Mouse (Mus musculus) heart, adult 10 weeks (tissue): ENCODE measurements around the gene Kdm8. TPM values are rescaled to one million over a fixed set of nuclear protein-coding genes. Genes with fewer than 3 reads are reported as not detected.

Experiments
- polyA plus RNA-seq: library from polyadenylated mRNA; stranded (reverse); fragments of 350-450 nt; fragmentation: Illumina TruSeq; extraction: RNeasy Lipid Tissue Mini Kit (QIAGEN cat#74804); gene quantifications from one replicate; pipeline ENCODE4 v1.2.3, GENCODE M21; 2014; ENCODE audit warnings: low read depth, low replicate concordance

Kdm8 gene
- polyA plus RNA-seq: 4.8 TPM

DNA sequence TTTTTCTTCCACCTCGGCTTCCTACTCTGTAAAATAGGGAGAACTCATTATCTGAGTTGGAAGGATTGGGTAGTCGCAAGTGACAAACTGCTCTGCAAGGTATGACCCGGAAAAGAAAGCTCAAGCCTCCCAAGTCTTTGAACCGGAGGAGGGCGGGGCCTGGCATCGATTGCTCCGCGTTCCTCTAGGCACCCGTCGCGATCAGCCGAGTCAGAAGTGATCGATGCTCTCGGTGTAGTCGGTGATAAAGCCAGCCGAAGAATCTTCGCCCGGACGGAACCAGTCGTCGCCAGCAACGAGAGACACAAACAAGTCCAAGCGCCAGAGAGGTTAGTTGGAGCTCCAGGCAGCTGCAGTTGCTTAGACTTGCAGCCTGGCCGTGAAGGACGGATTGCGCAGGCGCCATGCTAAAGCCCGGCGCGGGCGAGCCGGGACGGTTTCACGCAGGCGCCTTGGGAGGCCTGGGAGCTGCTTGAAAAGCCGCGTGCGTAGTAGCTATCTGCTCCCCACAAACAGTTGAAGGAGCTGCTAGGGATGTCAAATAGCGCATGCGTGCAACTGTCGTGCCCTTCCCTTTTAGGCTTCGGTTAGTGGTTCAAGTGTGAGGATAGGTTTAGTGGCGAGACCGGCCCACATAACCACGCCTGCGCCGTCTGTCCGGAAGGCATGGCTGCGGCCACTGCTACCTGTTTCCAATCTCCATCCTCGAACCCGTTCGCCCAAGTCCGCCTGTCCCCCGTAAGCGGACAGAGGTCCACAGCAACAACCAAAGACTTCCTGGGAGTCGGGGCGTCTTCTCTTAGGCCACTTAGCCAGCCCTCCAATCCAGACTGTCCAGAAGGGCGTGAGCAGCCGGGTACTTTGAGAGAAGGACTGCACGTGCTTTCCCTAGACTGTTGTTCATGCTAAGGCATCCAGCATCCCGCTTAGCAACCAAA is at the start of gene Kdm8:
Gene Kdm8 (plus strand): TSS at position 213 of the 938 bp plus-strand sequence.

GRCm38 (mm10) chr7:125490947-125491735 is 46.7 kb downstream of the Kdm8 start, which contains the start of gene Nsmce1:
TSS of gene Nsmce1 (minus strand) at chr7:125491596.

Other genes with a start within 250 kb of the Kdm8 start
- 76.4 TPM for gene Nsmce1, start 46.9 kb downstream of the Kdm8 start, polyA plus RNA-seq
- 7.9 TPM for gene Il4ra, start 107.4 kb downstream of the Kdm8 start, polyA plus RNA-seq
- 0.63 TPM for gene Il21r, start 158.8 kb downstream of the Kdm8 start, polyA plus RNA-seq